Mouse (Mus musculus): ENCODE data around the gene Pclo. TPM values are rescaled to one million over a fixed set of nuclear protein-coding genes. Genes with fewer than 3 reads are reported as not detected.

Gene Pclo
- total and polyA plus RNA-seq, 2 experiments from 2014 or later = 12.7 to 57.7 TPM

DNA sequence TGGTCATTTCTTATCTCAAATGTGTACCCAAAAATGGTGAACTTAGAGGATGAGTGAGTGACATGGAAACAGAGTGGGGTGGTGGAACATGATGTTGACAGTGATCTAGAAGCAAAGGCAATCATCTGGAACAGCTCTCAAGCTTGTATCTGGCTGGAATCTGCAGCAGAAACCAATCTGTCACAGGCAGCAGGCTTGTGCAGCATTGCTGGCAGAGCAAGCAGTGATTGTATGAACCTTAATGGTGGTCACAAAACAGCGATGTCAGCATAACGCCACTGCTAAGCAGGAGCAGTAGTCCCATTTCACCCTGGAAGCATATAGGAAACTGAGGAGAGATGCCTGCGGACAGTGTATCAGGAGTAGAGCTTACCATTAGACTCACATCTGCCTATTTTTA lies 76.8 kb downstream of the Pclo start:
- H3K4me3 ChIP-seq (ENCODE audit: low read depth, low read length) = no peak overlapping the region
- no peaks in the 10 kb centered on the region for H3K4me1 ChIP-seq (ENCODE audit: insufficient read depth, low read length)
- WGBS = 89% methylated on average over 3 of the region's 3 CpGs
- no peak overlapping the region for H3K4me2 ChIP-seq (ENCODE audit: low read depth, low read length, poor library complexity, severe bottlenecking)
- no peak overlapping the region for H3K27ac ChIP-seq (ENCODE audit: low read depth, low read length)
- no peak overlapping the region for H3K9ac ChIP-seq (replicated peaks; ENCODE audit: low read length, poor library complexity, severe bottlenecking)
- H3K9me3 ChIP-seq (ENCODE audit: low read length) = no peaks in the 10 kb centered on the region
- H3K36me3 ChIP-seq (ENCODE audit: insufficient read depth, low read length) = no peaks in the 10 kb centered on the region
- H3K27me3 ChIP-seq (ENCODE audit: insufficient read depth, low read length) = no peaks in the 10 kb centered on the region
- ATAC-seq (ENCODE audit: low FRiP score) (no peak), DNase-seq (ENCODE audit: low spot score) (peak; percentile 5)
- no peak for TF ChIP-seq CTCF (IDR thresholded peaks at IDR 0.05)

- Histone ChIP-seq H3K4me1 (ENCODE audit: insufficient read depth, low read length) (no peaks in the 10 kb centered on the region), H3K9me3 (ENCODE audit: low read length) (no peaks in the 10 kb centered on the region), H3K4me2 (ENCODE audit: low read depth, low read length, poor library complexity, severe bottlenecking) (no peak overlapping the region), H3K27me3 (ENCODE audit: insufficient read depth, low read length) (no peaks in the 10 kb centered on the region), H3K36me3 (ENCODE audit: insufficient read depth, low read length) (no peaks in the 10 kb centered on the region), H3K4me3 (ENCODE audit: low read depth, low read length) (no peak overlapping the region), H3K27ac (ENCODE audit: low read depth, low read length) (no peak overlapping the region), H3K9ac (replicated peaks; ENCODE audit: low read length, poor library complexity, severe bottlenecking) (no peak overlapping the region)
- WGBS = 52% methylated on average over 2 of the region's 2 CpGs
- DNase-seq (ENCODE audit: low spot score) (no peak), ATAC-seq (ENCODE audit: low FRiP score) (no peak)
- no peak for TF ChIP-seq CTCF (IDR thresholded peaks at IDR 0.05)
Observed at GRCm38 (mm10) chr5:14595426-14596013, 80.8 kb downstream of the Pclo start.

GRCm38 (mm10) chr5:14608318-14608717 lies 93.6 kb downstream of the Pclo start:
- no peak for ATAC-seq (ENCODE audit: low FRiP score)
- Histone ChIP-seq H3K9me3 (ENCODE audit: low read length) (no peaks in the 10 kb centered on the region), H3K27ac (ENCODE audit: low read depth, low read length) (no peak overlapping the region), H3K4me2 (ENCODE audit: low read depth, low read length, poor library complexity, severe bottlenecking) (no peak overlapping the region), H3K4me3 (ENCODE audit: low read depth, low read length) (no peak overlapping the region), H3K27me3 (ENCODE audit: insufficient read depth, low read length) (no peaks in the 10 kb centered on the region), H3K9ac (replicated peaks; ENCODE audit: low read length, poor library complexity, severe bottlenecking) (no peak overlapping the region), H3K4me1 (ENCODE audit: insufficient read depth, low read length) (no peaks in the 10 kb centered on the region), H3K36me3 (ENCODE audit: insufficient read depth, low read length) (no peaks in the 10 kb centered on the region)
- no peak for DNase-seq (ENCODE audit: low spot score)
- WGBS = 76% methylated on average over 1 of the region's 1 CpGs
- TF ChIP-seq CTCF (IDR thresholded peaks at IDR 0.05) = no peak

- Histone ChIP-seq H3K36me3 (ENCODE audit: insufficient read depth, low read length) (no peaks in the 10 kb centered on the region), H3K4me3 (ENCODE audit: low read depth, low read length) (no peak overlapping the region), H3K4me1 (ENCODE audit: insufficient read depth, low read length) (no peaks in the 10 kb centered on the region), H3K27me3 (ENCODE audit: insufficient read depth, low read length) (no peaks in the 10 kb centered on the region), H3K4me2 (ENCODE audit: low read depth, low read length, poor library complexity, severe bottlenecking) (no peak overlapping the region), H3K9ac (replicated peaks; ENCODE audit: low read length, poor library complexity, severe bottlenecking) (no peak overlapping the region), H3K27ac (ENCODE audit: low read depth, low read length) (no peak overlapping the region), H3K9me3 (ENCODE audit: low read length) (no peaks in the 10 kb centered on the region)
- TF ChIP-seq CTCF (IDR thresholded peaks at IDR 0.05) = no peak
- no peak for DNase-seq (ENCODE audit: low spot score)
- no peak for ATAC-seq (ENCODE audit: low FRiP score)
- 90% methylated on average over 7 of the region's 7 CpGs for WGBS
Observed at GRCm38 (mm10) chr5:14621146-14621545, 106.4 kb downstream of the Pclo start.

GRCm38 (mm10) chr5:14623360-14623759 lies 108.6 kb downstream of the Pclo start:
- no peak overlapping the region for H3K4me3 ChIP-seq (ENCODE audit: low read depth, low read length)
- H3K4me2 ChIP-seq (ENCODE audit: low read depth, low read length, poor library complexity, severe bottlenecking) = no peak overlapping the region
- H3K36me3 ChIP-seq (ENCODE audit: insufficient read depth, low read length) = no peaks in the 10 kb centered on the region
- no peaks in the 10 kb centered on the region for H3K9me3 ChIP-seq (ENCODE audit: low read length)
- no peak overlapping the region for H3K9ac ChIP-seq (replicated peaks; ENCODE audit: low read length, poor library complexity, severe bottlenecking)
- ATAC-seq (ENCODE audit: low FRiP score) = no peak
- H3K27ac ChIP-seq (ENCODE audit: low read depth, low read length) = no peak overlapping the region
- H3K27me3 ChIP-seq (ENCODE audit: insufficient read depth, low read length) = no peaks in the 10 kb centered on the region
- no peaks in the 10 kb centered on the region for H3K4me1 ChIP-seq (ENCODE audit: insufficient read depth, low read length)
- TF ChIP-seq CTCF (IDR thresholded peaks at IDR 0.05) = no peak
- 72% methylated on average over 7 of the region's 7 CpGs for WGBS
- no peak for DNase-seq (ENCODE audit: low spot score)

- H3K9ac ChIP-seq (replicated peaks; ENCODE audit: low read length, poor library complexity, severe bottlenecking) = no peak overlapping the region
- TF ChIP-seq CTCF (IDR thresholded peaks at IDR 0.05) = no peak
- 80% methylated on average over 1 of the region's 1 CpGs for WGBS
- no peaks in the 10 kb centered on the region for H3K36me3 ChIP-seq (ENCODE audit: insufficient read depth, low read length)
- H3K4me2 ChIP-seq (ENCODE audit: low read depth, low read length, poor library complexity, severe bottlenecking) = no peak overlapping the region
- ATAC-seq (ENCODE audit: low FRiP score) = no peak
- H3K27me3 ChIP-seq (ENCODE audit: insufficient read depth, low read length) = no peaks in the 10 kb centered on the region
- H3K4me1 ChIP-seq (ENCODE audit: insufficient read depth, low read length) = no peaks in the 10 kb centered on the region
- H3K4me3 ChIP-seq (ENCODE audit: low read depth, low read length) = no peak overlapping the region
- H3K9me3 ChIP-seq (ENCODE audit: low read length) = no peaks in the 10 kb centered on the region
- no peak for DNase-seq (ENCODE audit: low spot score)
- no peak overlapping the region for H3K27ac ChIP-seq (ENCODE audit: low read depth, low read length)
Observed at GRCm38 (mm10) chr5:14641260-14641659, 126.5 kb downstream of the Pclo start.
